ENCODE assay signal across 21 mouse cellular contexts in the genomic region with DNA sequence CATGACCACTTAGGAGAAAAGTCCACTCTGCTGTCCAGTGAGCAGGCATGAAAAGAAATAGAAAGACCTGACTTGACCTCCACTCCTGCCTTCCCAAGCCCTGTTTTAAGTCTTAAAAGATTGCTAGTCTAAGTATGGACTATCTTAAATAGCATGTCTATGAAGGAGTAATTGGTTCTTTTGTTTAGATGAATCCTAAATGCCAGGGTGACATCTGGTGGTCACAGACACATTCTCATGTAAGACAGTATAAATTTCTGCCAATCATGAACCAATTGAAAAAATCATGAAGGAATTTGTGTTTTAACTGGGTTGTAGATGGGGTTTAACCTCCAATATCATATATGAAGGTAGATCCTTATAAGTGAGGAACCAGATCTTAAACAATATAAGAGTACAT. TPM values are rescaled to one million over a fixed set of nuclear protein-coding genes. Genes with fewer than 3 reads are reported as not detected.
DNase-seq lines count a peak whose midpoint lies in the region; ATAC-seq and TF ChIP-seq lines count a peak whose summit lies in the region.
"Had no signal": no experiment of that assay in that cellular context is flagged by ENCODE, and none has a peak within 500 bp of the region (broad histone marks: within the 10 kb centered on the region; RNA-seq: fewer than 3 reads in every experiment).

No protein-coding gene starts in this region.

- peak; percentile 21 for DNase-seq in embryonic facial prominence, embryonic 14.5 days (ENCODE audit: low spot score)
- DNase-seq in embryonic facial prominence, embryonic 10.5 days (ENCODE audit: low spot score): no peak
- peak; percentile 52 for DNase-seq in kidney, adult 9 months
- no peak for DNase-seq in lung, postnatal 0 days (ENCODE audit: low spot score)
- no peak for DNase-seq in lung, postnatal 36 days
- peak; percentile 79 for DNase-seq in midbrain, postnatal 0 days (ENCODE audit: low spot score)
- DNase-seq in embryo, embryonic 10 days (ENCODE audit: low spot score): no peak
- DNase-seq: adrenal gland, adult 2 months; B cell, adult 2 months; cerebellum, adult 8-10 months; gastrocnemius, postnatal 14 days; heart, postnatal 36 days; right cerebral cortex, postnatal 4 days; thymus, adult 18-20 months had no signal

- H3K36me3 ChIP-seq in embryonic facial prominence, embryonic 14.5 days (ENCODE audit: control insufficient read depth, insufficient read depth, low read length): no peaks in the 10 kb centered on the region
- no peaks in the 10 kb centered on the region for H3K36me3 ChIP-seq in embryonic facial prominence, embryonic 10.5 days (replicated peaks)
- H3K36me3 ChIP-seq in kidney, embryonic 16.5 days (ENCODE audit: insufficient read depth, low read length): no peaks in the 10 kb centered on the region
- no peaks in the 10 kb centered on the region for H3K36me3 ChIP-seq in lung, postnatal 0 days (ENCODE audit: insufficient read depth, low read length)
- H3K36me3 ChIP-seq in midbrain, postnatal 0 days (ENCODE audit: insufficient read depth, low read length): no peaks in the 10 kb centered on the region
- H3K36me3 ChIP-seq: intestine, embryonic 15.5 days; limb, embryonic 10.5 days; midbrain, embryonic 12.5 days; neural tube, embryonic 12.5 days had no signal

- H3K4me1 ChIP-seq in embryonic facial prominence, embryonic 14.5 days (ENCODE audit: control insufficient read depth, insufficient read depth, low read length): no peaks in the 10 kb centered on the region
- H3K4me1 ChIP-seq in embryonic facial prominence, embryonic 10.5 days: no peaks in the 10 kb centered on the region
- H3K4me1 ChIP-seq in kidney, embryonic 16.5 days (ENCODE audit: insufficient read depth, low read length): no peaks in the 10 kb centered on the region
- no peaks in the 10 kb centered on the region for H3K4me1 ChIP-seq in lung, postnatal 0 days (ENCODE audit: insufficient read depth, low read depth, low read length)
- H3K4me1 ChIP-seq in midbrain, postnatal 0 days (ENCODE audit: insufficient read depth, low read length): no peaks in the 10 kb centered on the region
- H3K4me1 ChIP-seq: intestine, embryonic 15.5 days; limb, embryonic 10.5 days; midbrain, embryonic 12.5 days; neural tube, embryonic 12.5 days had no signal

- no peaks in the 10 kb centered on the region for H3K27me3 ChIP-seq in embryonic facial prominence, embryonic 14.5 days (replicated peaks; ENCODE audit: control insufficient read depth, insufficient read depth, low read length)
- no peaks in the 10 kb centered on the region for H3K27me3 ChIP-seq in embryonic facial prominence, embryonic 10.5 days (replicated peaks; ENCODE audit: low read depth, poor library complexity, severe bottlenecking)
- no peaks in the 10 kb centered on the region for H3K27me3 ChIP-seq in kidney, embryonic 16.5 days (ENCODE audit: insufficient read depth, low read length)
- H3K27me3 ChIP-seq in lung, postnatal 0 days (replicated peaks; ENCODE audit: insufficient read depth, low read length): no peaks in the 10 kb centered on the region
- no peaks in the 10 kb centered on the region for H3K27me3 ChIP-seq in midbrain, postnatal 0 days (ENCODE audit: insufficient read depth, low read length)
- H3K27me3 ChIP-seq: intestine, embryonic 15.5 days; midbrain, embryonic 12.5 days; neural tube, embryonic 12.5 days had no signal

- TF ChIP-seq CTCF in lung, postnatal 0 days (IDR thresholded peaks at IDR 0.05): peak; percentile 3; the same call in 1 of the 2 replicates
- peak; percentile 78 for TF ChIP-seq CTCF in midbrain, postnatal 0 days (IDR thresholded peaks at IDR 0.05)

- ATAC-seq in embryonic facial prominence, embryonic 14.5 days (ENCODE audit: low read depth): no peak
- ATAC-seq in kidney, embryonic 16.5 days (ENCODE audit: low FRiP score, low TSS enrichment): no peak
- ATAC-seq in lung, postnatal 0 days: no peak
- ATAC-seq in midbrain, postnatal 0 days (ENCODE audit: low FRiP score): no peak
- ATAC-seq: intestine, embryonic 15.5 days had no signal

- no peak overlapping the region for H3K9ac ChIP-seq in embryonic facial prominence, embryonic 14.5 days (ENCODE audit: low read depth, low read length)
- H3K9ac ChIP-seq in kidney, embryonic 16.5 days (replicated peaks; ENCODE audit: low read length): no peak overlapping the region
- H3K9ac ChIP-seq in lung, postnatal 0 days (replicated peaks; ENCODE audit: low read depth): no peak overlapping the region
- H3K9ac ChIP-seq in midbrain, postnatal 0 days (replicated peaks; ENCODE audit: low read length, poor library complexity, severe bottlenecking): no peak overlapping the region
- H3K9ac ChIP-seq: intestine, embryonic 15.5 days; liver, embryonic 14.5 days; midbrain, embryonic 12.5 days; neural tube, embryonic 12.5 days had no signal

- no peak for TF ChIP-seq EP300 in lung, postnatal 0 days (IDR thresholded peaks at IDR 0.05)

- no peak overlapping the region for H3K4me3 ChIP-seq in embryonic facial prominence, embryonic 14.5 days (ENCODE audit: low read depth, low read length)
- H3K4me3 ChIP-seq in embryonic facial prominence, embryonic 10.5 days: no peak overlapping the region
- H3K4me3 ChIP-seq in kidney, embryonic 16.5 days (ENCODE audit: low read length): no peak overlapping the region
- no peak overlapping the region for H3K4me3 ChIP-seq in lung, postnatal 0 days (ENCODE audit: low read depth, low read length)
- no peak overlapping the region for H3K4me3 ChIP-seq in midbrain, postnatal 0 days (ENCODE audit: low read depth, low read length)
- H3K4me3 ChIP-seq: erythroblast, embryonic 14.5 days; intestine, embryonic 15.5 days; limb, embryonic 10.5 days; midbrain, embryonic 12.5 days; neural tube, embryonic 12.5 days had no signal

- no peak overlapping the region for H3K27ac ChIP-seq in embryonic facial prominence, embryonic 14.5 days (replicated peaks; ENCODE audit: low read depth, low read length)
- H3K27ac ChIP-seq in embryonic facial prominence, embryonic 10.5 days (replicated peaks): no peak overlapping the region
- no peak overlapping the region for H3K27ac ChIP-seq in kidney, embryonic 16.5 days (ENCODE audit: low read length)
- H3K27ac ChIP-seq in lung, postnatal 0 days (ENCODE audit: low read length): no peak overlapping the region
- H3K27ac ChIP-seq in midbrain, postnatal 0 days (ENCODE audit: low read depth, low read length): no peak overlapping the region
- H3K27ac ChIP-seq: intestine, embryonic 15.5 days; limb, embryonic 10.5 days; liver, embryonic 14.5 days; midbrain, embryonic 12.5 days; neural tube, embryonic 12.5 days had no signal

- no peak overlapping the region for H3K4me2 ChIP-seq in embryonic facial prominence, embryonic 14.5 days (ENCODE audit: low read depth, low read length)
- no peak overlapping the region for H3K4me2 ChIP-seq in kidney, embryonic 16.5 days (replicated peaks; ENCODE audit: low read depth, low read length)
- H3K4me2 ChIP-seq in lung, postnatal 0 days (replicated peaks; ENCODE audit: low read depth, low read length): no peak overlapping the region
- H3K4me2 ChIP-seq in midbrain, postnatal 0 days (ENCODE audit: low read depth, low read length, poor library complexity, severe bottlenecking): no peak overlapping the region
- H3K4me2 ChIP-seq: intestine, embryonic 15.5 days; midbrain, embryonic 12.5 days; neural tube, embryonic 12.5 days had no signal

- H3K9me3 ChIP-seq in embryonic facial prominence, embryonic 14.5 days (ENCODE audit: control insufficient read depth, low read length): no peaks in the 10 kb centered on the region
- H3K9me3 ChIP-seq in embryonic facial prominence, embryonic 10.5 days: no peaks in the 10 kb centered on the region
- no peaks in the 10 kb centered on the region for H3K9me3 ChIP-seq in kidney, embryonic 16.5 days (ENCODE audit: low read length)
- H3K9me3 ChIP-seq in lung, postnatal 0 days (ENCODE audit: low read length): no peaks in the 10 kb centered on the region
- no peaks in the 10 kb centered on the region for H3K9me3 ChIP-seq in midbrain, postnatal 0 days (ENCODE audit: low read length)
- H3K9me3 ChIP-seq: intestine, embryonic 15.5 days; limb, embryonic 10.5 days; midbrain, embryonic 12.5 days; neural tube, embryonic 12.5 days had no signal

RNA-seq across cellular contexts. Expression of gene Wdr72, which starts 31.7 kb away (rescaled TPM):
- 0.50 and 0.86 TPM in 2 replicates for polyA plus RNA-seq in embryonic facial prominence, embryonic 14.5 days (2014; fragmentation: Nextera tagmentation; extraction: Ambion mirVana)
- polyA plus RNA-seq in embryonic facial prominence, embryonic 10.5 days (2016; fragmentation: Nextera tagmentation; extraction: Ambion mirVana): 0.26 and 0.36 TPM in 2 replicates
- 2.2 TPM in 2 replicates for polyA plus RNA-seq in kidney, embryonic 16.5 days (2015; fragmentation: Nextera tagmentation; extraction: Ambion mirVana)
- 0.45 and 0.65 TPM in 2 replicates for polyA plus RNA-seq in lung, postnatal 0 days (2015; fragmentation: Nextera tagmentation; extraction: Ambion mirVana)
- 0.27 and 0.52 TPM in 2 replicates for total RNA-seq in midbrain, postnatal 0 days (2014; rRNA removed)
- polyA plus RNA-seq in midbrain, postnatal 0 days (2015; fragmentation: Nextera tagmentation; extraction: Ambion mirVana): 0.32 and 0.42 TPM in 2 replicates
- total RNA-seq: adrenal gland, adult 2 months; gastrocnemius, postnatal 14 days had no signal
- polyA plus RNA-seq: adrenal gland, adult 2 months; erythroblast, embryonic 14.5 days had no signal

Comparison
In these comparisons a context has a peak if more than half of its experiments do, and no peak if none do; other contexts are left out.
1. DNase-seq: peak in embryonic facial prominence, embryonic 14.5 days (single experiment), kidney, adult 9 months (single experiment) and midbrain, postnatal 0 days (single experiment); none in embryonic facial prominence, embryonic 10.5 days (single experiment), lung, postnatal 0 days (single experiment), lung, postnatal 36 days (single experiment) and embryo, embryonic 10 days (single experiment).